Mouse (Mus musculus) intestine, embryonic 16.5 days (tissue): ENCODE measurements around the gene Gm49416. TPM values are rescaled to one million over a fixed set of nuclear protein-coding genes. Genes with fewer than 3 reads are reported as not detected.

Experiments used
- ATAC-seq: fragments of 200-750 bp; cut with Nextera tagmentation; 2 replicates; pipeline ENCODE4 v1.8.0; 2017; ENCODE audit warnings: moderate TSS enrichment, moderate library complexity
- H3K27ac ChIP-seq: fragments of 300-500 bp; sonication (generic); 2 replicates; pipeline ENCODE4 v1.5.1; 2014; ENCODE audit warnings: mild to moderate bottlenecking, low read length
- H3K27me3 ChIP-seq: fragments of 300-500 bp; sonication (generic); replicated peaks from 2 replicates; pipeline ENCODE4 v1.6.1; 2014; ENCODE audit warnings: low read length, control low read depth, mixed read lengths; ENCODE audit not compliant: control insufficient read depth, insufficient read depth
- H3K36me3 ChIP-seq: fragments of 300-500 bp; sonication (generic); 2 replicates; pipeline ENCODE4 v1.6.1; 2014; ENCODE audit warnings: low read length, control low read depth; ENCODE audit not compliant: control insufficient read depth, insufficient read depth
- H3K4me1 ChIP-seq: fragments of 300-500 bp; sonication (generic); 2 replicates; pipeline ENCODE4 v1.6.1; 2014; ENCODE audit warnings: low read length, control low read depth, mixed read lengths; ENCODE audit not compliant: control insufficient read depth, insufficient read depth
- H3K4me2 ChIP-seq: fragments of 300-500 bp; sonication (generic); 2 replicates; pipeline ENCODE4 v1.6.1; 2014; ENCODE audit warnings: low read depth, low read length, control low read depth
- H3K4me3 ChIP-seq: fragments of 300-500 bp; sonication (generic); 2 replicates; pipeline ENCODE4 v1.5.1; 2014; ENCODE audit warnings: mild to moderate bottlenecking, low read length
- H3K9ac ChIP-seq: fragments of 300-500 bp; sonication (generic); 2 replicates; pipeline ENCODE4 v1.6.1; 2014; ENCODE audit warnings: low read depth, low read length
- H3K9me3 ChIP-seq: fragments of 300-500 bp; sonication (generic); 2 replicates; pipeline ENCODE4 v1.6.1; 2016; ENCODE audit warnings: low read length, control low read depth; ENCODE audit not compliant: control insufficient read depth
- WGBS: fragments of 180-500 bp; shearing (Covaris S2); extraction: QIAGEN DNeasy Blood & Tissue Kit; methylation state at CpG from one replicate; pipeline ENCODE4 v1.1.7; 2014; 5-methylcytosine and 5-hydroxymethylcytosine counted together
- polyA plus RNA-seq: library from polyadenylated mRNA; unstranded; fragments of >200 nt; fragmentation: Nextera tagmentation; extraction: Ambion mirVana; gene quantifications from 2 replicates; pipeline ENCODE4 v1.2.1, GENCODE M21; 2015

The Gm49416 gene
- polyA plus RNA-seq, 1 experiment from 2014 or later, result not detected

- Histone ChIP-seq H3K4me1 (no peaks in the 10 kb centered on the region), H3K27me3 (no peaks in the 10 kb centered on the region), H3K4me3 (no peak overlapping the region), H3K36me3 (peaks cover 33% of the 10 kb centered on the region), H3K27ac (no peak overlapping the region), H3K9ac (no peak overlapping the region), H3K9me3 (no peaks in the 10 kb centered on the region), H3K4me2 (no peak overlapping the region)
- WGBS, result 95% methylated on average over 3 of the region's 3 CpGs
- no peak for ATAC-seq
These were observed 25.5 kb downstream of the Gm49416 start for GRCm38 (mm10) chr19:8914212-8914611.

GRCm38 (mm10) chr19:8919000-8919399 lies 30.3 kb downstream of the Gm49416 start:
- no peak for ATAC-seq
- H3K27ac ChIP-seq, result no peak overlapping the region
- H3K27me3 ChIP-seq, result no peaks in the 10 kb centered on the region
- peaks cover 10% of the 10 kb centered on the region; the same call in 1 of the 2 replicates for H3K4me1 ChIP-seq
- no peak overlapping the region for H3K4me3 ChIP-seq
- H3K9ac ChIP-seq, result no peak overlapping the region
- peaks cover 9% of the 10 kb centered on the region for H3K36me3 ChIP-seq
- no peaks in the 10 kb centered on the region for H3K9me3 ChIP-seq
- H3K4me2 ChIP-seq, result no peak overlapping the region
- 91% methylated on average over 3 of the region's 3 CpGs for WGBS

- Histone ChIP-seq H3K4me3 (peak overlapping the region; percentile 83), H3K27me3 (no peaks in the 10 kb centered on the region), H3K9me3 (no peaks in the 10 kb centered on the region), H3K4me1 (peaks cover 10% of the 10 kb centered on the region; the same call in 1 of the 2 replicates), H3K36me3 (peaks cover 2% of the 10 kb centered on the region), H3K9ac (peak overlapping the region; percentile 86), H3K27ac (peak overlapping the region; percentile 96), H3K4me2 (peak overlapping the region; percentile 75)
- no peak for ATAC-seq
- WGBS, result 68% methylated on average over 6 of the region's 6 CpGs
These were observed 31.0 kb downstream of the Gm49416 start for GRCm38 (mm10) chr19:8919684-8920072.

- no peaks in the 10 kb centered on the region for H3K36me3 ChIP-seq
- no peaks in the 10 kb centered on the region for H3K9me3 ChIP-seq
- H3K4me1 ChIP-seq, result peaks cover 10% of the 10 kb centered on the region; the same call in 1 of the 2 replicates
- peak; percentile 99 for ATAC-seq
- H3K9ac ChIP-seq, result peak within 1 kb of the TSS; percentile 86
- H3K27ac ChIP-seq, result peak within 1 kb of the TSS; percentile 96
- peak within 1 kb of the TSS; percentile 75 for H3K4me2 ChIP-seq
- H3K27me3 ChIP-seq, result no peaks in the 10 kb centered on the region
- WGBS, result 2% methylated on average over 50 of the region's 50 CpGs
- H3K4me3 ChIP-seq, result peak within 1 kb of the TSS; percentile 83
These were observed 31.5 kb downstream of the Gm49416 start, which contains the start of gene B3gat3 for GRCm38 (mm10) chr19:8920073-8920736. TSS of gene B3gat3 (plus strand) at chr19:8920374.

- WGBS, result 2% methylated on average over 6 of the region's 6 CpGs
- ATAC-seq, result peak; percentile 11; the same call in 1 of the 2 replicates
- no peaks in the 10 kb centered on the region for H3K27me3 ChIP-seq
These were observed 32.1 kb downstream of the Gm49416 start for GRCm38 (mm10) chr19:8920836-8921291.

GRCm38 (mm10) chr19:8921741-8922140 lies 33.0 kb downstream of the Gm49416 start:
- ATAC-seq, result no peak
- Histone ChIP-seq H3K9me3 (no peaks in the 10 kb centered on the region), H3K27ac (no peak overlapping the region), H3K4me2 (peak overlapping the region; percentile 35; the same call in 1 of the 2 replicates), H3K9ac (peak overlapping the region; percentile 43; the same call in 1 of the 2 replicates), H3K4me3 (no peak overlapping the region), H3K36me3 (peaks cover 3% of the 10 kb centered on the region), H3K27me3 (no peaks in the 10 kb centered on the region), H3K4me1 (peaks cover 10% of the 10 kb centered on the region; the same call in 1 of the 2 replicates)
- 74% methylated on average over 9 of the region's 9 CpGs for whole genome bisulfite sequencing

More at GRCm38 (mm10) chr19:8920836-8921291, 32.1 kb downstream of the Gm49416 start:
- Histone ChIP-seq H3K9ac (peak overlapping the region; percentile 86), H3K27ac (peak overlapping the region; percentile 96), H3K4me3 (peak overlapping the region; percentile 83), H3K4me1 (peaks cover 10% of the 10 kb centered on the region; the same call in 1 of the 2 replicates), H3K4me2 (peak overlapping the region; percentile 75), H3K9me3 (no peaks in the 10 kb centered on the region), H3K36me3 (no peaks in the 10 kb centered on the region; the same call in 1 of the 2 replicates)

GRCm38 (mm10) chr19:8926766-8927165 lies 38.0 kb downstream of the Gm49416 start:
- Histone ChIP-seq H3K9ac (no peak overlapping the region), H3K9me3 (no peaks in the 10 kb centered on the region), H3K4me3 (no peak overlapping the region), H3K27ac (no peak overlapping the region), H3K36me3 (peaks cover 7% of the 10 kb centered on the region), H3K27me3 (no peaks in the 10 kb centered on the region), H3K4me1 (peaks cover 18% of the 10 kb centered on the region), H3K4me2 (no peak overlapping the region)
- ATAC-seq, result no peak
- 93% methylated on average over 2 of the region's 2 CpGs for WGBS

GRCm38 (mm10) chr19:8927891-8928525 lies 39.3 kb downstream of the Gm49416 start:
- Histone ChIP-seq H3K4me1 (peaks cover 16% of the 10 kb centered on the region), H3K4me2 (no peak overlapping the region), H3K36me3 (peaks cover 7% of the 10 kb centered on the region), H3K4me3 (no peak overlapping the region), H3K27me3 (no peaks in the 10 kb centered on the region), H3K27ac (no peak overlapping the region), H3K9ac (no peak overlapping the region), H3K9me3 (no peaks in the 10 kb centered on the region)
- WGBS, result 81% methylated on average over 12 of the region's 12 CpGs
- no peak for ATAC-seq

- peak overlapping the region; percentile 85 for H3K4me3 ChIP-seq
- WGBS, result 25% methylated on average over 16 of the region's 16 CpGs
- H3K9ac ChIP-seq, result peak overlapping the region; percentile 92
- H3K27me3 ChIP-seq, result no peaks in the 10 kb centered on the region
- peaks cover 9% of the 10 kb centered on the region for H3K36me3 ChIP-seq
- peaks cover 16% of the 10 kb centered on the region for H3K4me1 ChIP-seq
- H3K27ac ChIP-seq, result peak overlapping the region; percentile 78
- peak overlapping the region; percentile 84 for H3K4me2 ChIP-seq
- peak; percentile 27 for ATAC-seq
- no peaks in the 10 kb centered on the region for H3K9me3 ChIP-seq
These were observed 40.0 kb downstream of the Gm49416 start for GRCm38 (mm10) chr19:8928689-8929223.
